Mouse (Mus musculus) limb, embryonic 15.5 days (tissue): Measurements from ENCODE around the gene Xylt1. TPM values are rescaled to one million over a fixed set of nuclear protein-coding genes. Genes with fewer than 3 reads are reported as not detected.

Source experiments
- ATAC-seq: fragments of 200-750 bp; cut with Nextera tagmentation; 2 replicates; pipeline ENCODE4 v1.8.0; 2017; ENCODE audit warnings: low read depth, moderate TSS enrichment; ENCODE audit not compliant: insufficient number of reproducible peaks, low FRiP score, low TSS enrichment
- H3K27ac ChIP-seq: fragments of 300-500 bp; sonication (generic); 2 replicates; pipeline ENCODE4 v1.5.1; 2015; ENCODE audit warnings: moderate library complexity, mild to moderate bottlenecking, inconsistent platforms
- H3K27me3 ChIP-seq: fragments of 300-500 bp; sonication (generic); 2 replicates; pipeline ENCODE4 v1.6.1; 2015; ENCODE audit warnings: inconsistent platforms
- H3K36me3 ChIP-seq: fragments of 300-500 bp; sonication (generic); 2 replicates; pipeline ENCODE4 v1.6.1; 2015; ENCODE audit warnings: inconsistent platforms
- H3K4me1 ChIP-seq: fragments of 300-500 bp; sonication (generic); 2 replicates; pipeline ENCODE4 v1.6.1; 2015; ENCODE audit warnings: inconsistent platforms
- H3K4me2 ChIP-seq: fragments of 300-500 bp; sonication (generic); 2 replicates; pipeline ENCODE4 v1.6.1; 2015; ENCODE audit warnings: mild to moderate bottlenecking, inconsistent platforms
- H3K4me3 ChIP-seq: fragments of 300-500 bp; sonication (generic); 2 replicates; pipeline ENCODE4 v1.5.1; 2015; ENCODE audit warnings: mild to moderate bottlenecking, inconsistent platforms
- H3K9ac ChIP-seq: fragments of 300-500 bp; sonication (generic); 2 replicates; pipeline ENCODE4 v1.6.1; 2015; ENCODE audit warnings: inconsistent platforms
- H3K9me3 ChIP-seq: fragments of 300-500 bp; sonication (generic); 2 replicates; pipeline ENCODE4 v1.6.1; 2016; ENCODE audit warnings: inconsistent platforms
- WGBS: fragments of 180-500 bp; shearing (Covaris S2); methylation state at CpG from one replicate; pipeline ENCODE4 v1.1.7; 2015; 5-methylcytosine and 5-hydroxymethylcytosine counted together
- polyA plus RNA-seq: library from polyadenylated mRNA; unstranded; fragments of >200 nt; fragmentation: Nextera tagmentation; extraction: Ambion mirVana; gene quantifications from 2 replicates; pipeline ENCODE4 v1.2.1, GENCODE M21; 2015

Gene Xylt1
- polyA plus RNA-seq, 1 experiment from 2014 or later: 2.9 TPM

DNA sequence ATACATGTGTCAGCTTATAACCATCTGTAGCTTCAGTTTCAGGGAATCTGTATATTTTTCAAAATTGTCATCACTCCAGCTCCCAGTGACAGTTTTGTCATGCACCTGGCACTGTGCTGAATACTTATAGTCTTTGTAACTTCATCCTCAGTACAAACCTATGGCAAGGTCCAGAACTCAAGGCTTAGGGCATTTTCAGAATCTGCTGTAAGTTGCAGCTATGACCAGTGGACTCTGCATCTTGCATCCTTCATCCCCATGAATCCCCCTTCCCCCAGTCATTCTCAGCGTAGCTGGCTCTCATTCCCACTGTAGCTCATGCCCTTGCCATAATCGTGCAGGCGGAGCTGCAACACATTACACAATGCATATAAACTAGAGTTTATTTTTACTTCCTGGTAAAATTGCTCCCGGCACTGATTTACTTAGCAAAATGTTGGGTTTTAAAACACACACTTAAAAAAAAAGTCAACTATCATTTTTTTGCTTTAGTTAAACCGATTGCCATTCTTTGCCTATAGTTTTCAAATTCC is 336.2 kb downstream of the Xylt1 start:
- H3K9me3 ChIP-seq: no peaks in the 10 kb centered on the region
- 67% methylated on average over 5 of the region's 5 CpGs for WGBS
- no peak overlapping the region for H3K4me3 ChIP-seq
- no peak overlapping the region for H3K9ac ChIP-seq
- no peak overlapping the region for H3K4me2 ChIP-seq
- no peaks in the 10 kb centered on the region for H3K36me3 ChIP-seq
- H3K27me3 ChIP-seq: no peaks in the 10 kb centered on the region
- H3K27ac ChIP-seq: no peak overlapping the region
- ATAC-seq: no peak
- no peaks in the 10 kb centered on the region for H3K4me1 ChIP-seq

DNA sequence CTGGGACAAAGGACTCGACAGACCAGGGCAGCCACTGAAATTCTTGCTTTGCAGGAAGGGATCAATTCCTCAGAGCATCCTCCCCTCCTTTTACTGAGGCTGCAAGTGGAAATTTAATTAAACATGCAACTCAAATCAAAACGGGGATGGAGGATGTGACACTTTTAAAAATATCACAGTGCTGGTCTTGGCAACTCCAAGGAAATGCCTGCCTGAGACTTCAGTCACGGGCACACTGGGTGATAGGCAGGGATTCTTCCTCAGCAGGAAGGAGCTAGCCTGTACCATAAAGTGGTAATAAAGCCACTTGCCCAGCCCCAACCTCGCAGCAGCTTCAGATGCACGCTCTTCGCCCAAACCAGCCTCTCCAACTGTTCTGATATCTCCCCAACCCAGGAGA is 339.6 kb downstream of the Xylt1 start:
- H3K4me2 ChIP-seq: no peak overlapping the region
- H3K4me1 ChIP-seq: no peaks in the 10 kb centered on the region
- H3K27me3 ChIP-seq: no peaks in the 10 kb centered on the region
- no peak for ATAC-seq
- H3K27ac ChIP-seq: no peak overlapping the region
- WGBS: 46% methylated on average over 6 of the region's 6 CpGs
- H3K9me3 ChIP-seq: no peaks in the 10 kb centered on the region
- H3K9ac ChIP-seq: no peak overlapping the region
- no peaks in the 10 kb centered on the region for H3K36me3 ChIP-seq
- H3K4me3 ChIP-seq: no peak overlapping the region
